Mouse (Mus musculus): ENCODE data around the gene Igsf8.

DNA sequence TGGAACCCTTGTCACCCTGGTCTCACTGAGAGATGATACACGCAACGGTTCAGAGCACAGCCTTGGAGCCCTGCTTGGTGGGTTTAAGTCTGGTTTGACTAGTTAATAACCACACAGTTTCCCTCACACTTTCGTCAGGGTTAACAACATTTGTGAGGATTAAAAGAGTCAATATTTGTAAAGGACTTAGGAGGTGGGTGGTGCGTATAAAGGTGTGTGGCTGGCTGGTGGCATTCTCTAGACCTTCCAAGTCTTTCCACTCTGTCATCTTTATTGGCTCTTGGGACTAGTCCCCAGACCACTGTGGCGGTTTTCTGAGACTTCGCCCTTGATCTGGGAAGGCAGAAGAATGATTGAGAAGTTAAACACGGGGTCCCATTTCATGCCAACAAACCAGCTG, 83.4 kb downstream of the Igsf8 start:
- TF ChIP-seq CTCF (IDR thresholded peaks at IDR 0.05; ENCODE audit: low read depth): no peak
- TF ChIP-seq EP300 (IDR thresholded peaks at IDR 0.05; ENCODE audit: low read depth): no peak
